Mouse (Mus musculus) frontal cortex, adult (tissue): Measurements from ENCODE around the gene Bag3.
"Not testable (repeated sequence)": the region's sequence is repeated elsewhere in the genome, so short reads cannot be mapped to it uniquely, and the experiment has no call there.

Experiments used
- ATAC-seq: cut with Nextera tagmentation; 2 replicates; pipeline ENCODE4 v1.9.2; 2017; ENCODE audit warnings: mild to moderate bottlenecking, moderate library complexity, mixed read lengths; ENCODE audit not compliant: low TSS enrichment

The Bag3 gene

GRCm38 (mm10) chr7:128567561-128568244, 44.3 kb downstream of the Bag3 start:
- ATAC-seq: no peak

- ATAC-seq: not testable (repeated sequence)
Measured at GRCm38 (mm10) chr7:128569429-128569828, 46.0 kb downstream of the Bag3 start.

- ATAC-seq: no peak
Measured at GRCm38 (mm10) chr7:128569987-128570656, 46.7 kb downstream of the Bag3 start.

GRCm38 (mm10) chr7:128570657-128571056, 47.2 kb downstream of the Bag3 start:
- ATAC-seq: not testable (repeated sequence)

GRCm38 (mm10) chr7:128572030-128572429, 48.6 kb downstream of the Bag3 start:
- ATAC-seq: no peak

GRCm38 (mm10) chr7:128575211-128575610, 51.8 kb downstream of the Bag3 start:
- ATAC-seq: no peak

GRCm38 (mm10) chr7:128575794-128576193, 52.4 kb downstream of the Bag3 start:
- ATAC-seq: no peak

- ATAC-seq: no peak
Measured at GRCm38 (mm10) chr7:128577607-128578006, 54.2 kb downstream of the Bag3 start.

GRCm38 (mm10) chr7:128578199-128578945, 55.0 kb downstream of the Bag3 start:
- ATAC-seq: no peak

- ATAC-seq: no peak
Measured at GRCm38 (mm10) chr7:128579381-128579780, 56.0 kb downstream of the Bag3 start.

- ATAC-seq: no peak
Measured at GRCm38 (mm10) chr7:128580318-128580717, 56.9 kb downstream of the Bag3 start.

GRCm38 (mm10) chr7:128581864-128582484, 58.6 kb downstream of the Bag3 start:
- ATAC-seq: no peak

GRCm38 (mm10) chr7:128583213-128583948, 60.0 kb downstream of the Bag3 start:
- ATAC-seq: peak; percentile 98

GRCm38 (mm10) chr7:128587334-128587933, 64.0 kb downstream of the Bag3 start:
- 0 out of 2 replicates have a peak, but pooled peaks have one; percentile 20 for ATAC-seq

GRCm38 (mm10) chr7:128591345-128592084, 68.1 kb downstream of the Bag3 start:
- ATAC-seq: peak; percentile 62; the same call in 1 of the 2 replicates

GRCm38 (mm10) chr7:128592118-128592935, 68.9 kb downstream of the Bag3 start:
- ATAC-seq: 0 out of 2 replicates have a peak, but pooled peaks have one; percentile 38

GRCm38 (mm10) chr7:128592936-128593241, 69.5 kb downstream of the Bag3 start:
- ATAC-seq: no peak

GRCm38 (mm10) chr7:128596274-128596673, 72.9 kb downstream of the Bag3 start:
- ATAC-seq: no peak
